Mouse (Mus musculus) MN1 (cell line): ENCODE measurements around the gene Gje1.
A peak's percentile ranks its signal among the peaks of the same experiment; 100 is the strongest.

ENCODE experiments used
- DNase-seq: peaks from one replicate; pipeline ENCODE4 v3.0.0-alpha.2; 2016; ENCODE audit warnings: low spot score

Gje1 gene

GRCm38 (mm10) chr10:14718114-14718513, at the start of gene Gje1:
Gje1 (minus strand) TSS chr10:14718214.
- no peak for DNase-seq

DNA sequence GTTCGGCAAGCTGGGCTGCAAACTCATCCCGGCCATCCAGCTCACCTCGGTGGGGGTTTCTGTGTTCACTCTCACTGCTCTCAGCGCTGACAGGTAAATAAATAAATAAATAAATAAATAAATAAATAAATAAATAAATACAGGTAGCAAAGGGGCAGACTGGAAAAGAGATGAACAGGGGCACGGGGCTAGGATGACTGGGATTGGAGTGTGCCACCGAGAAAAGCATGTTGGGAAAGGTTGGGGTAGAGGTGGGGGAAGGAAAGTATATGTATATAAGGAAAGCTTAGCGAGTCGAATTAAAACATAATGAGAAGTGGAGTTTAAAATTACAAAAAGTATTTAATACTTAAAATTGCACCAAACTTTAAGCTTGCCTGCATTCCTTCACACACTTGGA, 42.6 kb upstream of the Gje1 start:
- no peak for DNase-seq

DNA sequence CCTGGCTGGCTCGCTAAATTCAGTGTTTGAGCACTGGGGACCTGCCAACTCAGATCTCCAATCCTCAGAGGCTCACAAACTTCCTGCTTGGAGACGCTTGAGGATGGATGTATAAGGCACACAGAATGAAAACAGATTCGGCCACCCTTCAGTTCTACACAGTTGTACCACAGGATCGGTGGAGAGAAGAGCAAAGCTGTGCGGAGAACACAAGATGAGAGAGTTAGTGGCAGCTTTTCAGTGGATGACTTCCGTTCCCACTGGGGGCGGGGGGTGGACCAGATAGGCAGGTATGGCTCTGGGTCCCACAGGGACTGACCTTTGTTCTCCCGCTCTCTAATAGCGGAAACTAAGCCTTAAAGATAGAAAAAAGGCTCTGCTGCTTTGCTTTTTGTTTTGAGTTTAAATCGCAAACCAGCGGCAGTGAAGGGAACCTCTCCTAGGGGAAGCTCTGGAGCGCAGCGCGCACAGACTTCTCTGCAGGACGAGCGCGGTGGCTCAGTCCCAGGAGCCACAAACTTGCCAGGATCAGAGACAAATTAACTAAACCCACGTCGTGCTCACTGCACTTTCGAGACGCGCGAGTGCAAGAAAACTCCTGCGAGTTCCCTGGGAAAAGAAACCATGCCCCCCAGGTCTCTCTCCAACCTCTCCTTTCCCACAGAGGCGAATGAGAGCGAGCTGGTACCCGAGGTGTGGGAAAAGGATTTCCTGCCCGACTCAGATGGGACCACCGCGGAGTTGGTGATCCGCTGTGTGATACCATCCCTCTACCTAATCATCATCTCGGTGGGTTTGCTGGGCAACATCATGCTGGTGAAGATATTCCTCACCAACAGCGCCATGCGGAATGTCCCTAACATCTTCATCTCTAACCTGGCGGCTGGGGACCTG, 41.9 kb upstream of the Gje1 start:
- no peak for DNase-seq

DNA sequence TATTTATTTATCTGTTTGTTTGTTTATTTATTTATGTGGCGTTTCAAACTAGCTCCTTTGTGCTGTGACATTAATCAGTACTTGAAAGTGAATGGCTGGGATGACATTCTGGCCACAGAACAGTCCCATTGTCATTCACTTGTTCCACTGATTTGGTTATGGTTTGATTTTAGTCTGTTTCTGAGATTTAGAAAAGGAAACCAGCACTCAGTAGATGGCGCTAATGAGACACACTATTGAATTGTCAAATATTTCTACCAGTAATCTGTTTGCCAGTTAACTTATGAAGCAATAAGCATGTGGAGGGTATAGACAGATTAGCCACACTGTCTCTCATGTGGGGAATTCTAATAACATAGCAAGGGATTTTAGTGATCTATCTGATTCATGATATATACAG, 16.3 kb upstream of the Gje1 start:
- DNase-seq, result peak; percentile 52

- DNase-seq, result no peak
Observed at GRCm38 (mm10) chr10:14725671-14726070, 7.7 kb upstream of the Gje1 start.

DNA sequence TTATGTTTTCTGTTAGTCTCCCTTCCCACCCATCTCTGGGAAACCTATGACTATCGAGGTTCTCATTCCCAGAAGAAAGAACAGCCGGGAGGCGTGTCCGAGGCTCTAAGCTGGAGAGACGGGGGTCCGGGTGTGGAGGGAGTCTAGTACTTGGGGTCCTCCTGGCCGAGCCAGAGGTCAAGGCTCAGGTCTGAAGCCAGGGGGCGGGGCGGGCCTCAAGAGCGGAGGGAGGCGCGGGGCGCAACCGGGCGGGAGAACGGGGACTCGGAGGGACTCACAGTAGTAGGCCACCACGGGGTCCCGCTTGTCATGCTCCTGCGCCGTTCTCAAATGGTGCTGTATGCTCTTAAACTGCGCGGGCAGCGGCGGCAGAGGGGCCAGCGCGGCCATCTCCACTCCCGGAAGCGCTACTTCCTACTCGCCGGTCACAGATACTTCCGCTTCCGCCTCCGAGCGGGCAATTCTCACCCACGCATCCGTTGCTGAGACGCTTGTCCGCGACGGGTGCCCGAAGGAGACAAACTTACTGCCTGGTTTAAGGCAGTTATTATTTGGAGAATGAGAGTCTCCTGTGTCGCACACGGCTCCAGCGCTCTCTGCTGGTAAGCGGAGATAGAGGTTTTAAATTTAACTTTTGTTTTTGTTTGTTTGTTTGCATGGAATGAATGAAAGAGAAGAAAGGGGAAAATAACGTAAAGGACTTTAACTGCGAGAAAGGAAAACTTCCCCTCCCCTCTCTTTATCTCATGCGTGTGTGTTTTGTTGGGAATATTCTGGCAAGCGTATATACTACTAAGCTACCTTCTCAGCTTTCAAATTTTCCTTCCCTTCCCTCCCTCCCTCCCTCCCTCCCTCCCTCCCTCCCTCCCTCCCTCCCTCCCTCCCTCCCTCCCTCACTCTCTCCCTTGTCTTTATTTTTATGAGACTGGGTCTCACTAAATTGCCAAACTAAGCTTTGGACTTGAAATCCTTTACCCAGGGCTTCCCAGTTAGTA, 12.6 kb downstream of the Gje1 start, which contains the start of the genes Vta1 and Nmbr:
Gene Vta1 (minus strand): TSS at position 489 of the 995 bp plus-strand sequence.
Gene Nmbr (plus strand): TSS at position 520 of the 995 bp plus-strand sequence.
- peak; percentile 100 for DNase-seq

- DNase-seq, result no peak
Observed at GRCm38 (mm10) chr10:14703830-14704420, 14.1 kb downstream of the Gje1 start.

GRCm38 (mm10) chr10:14703239-14703638, 14.8 kb downstream of the Gje1 start:
- no peak for DNase-seq

DNA sequence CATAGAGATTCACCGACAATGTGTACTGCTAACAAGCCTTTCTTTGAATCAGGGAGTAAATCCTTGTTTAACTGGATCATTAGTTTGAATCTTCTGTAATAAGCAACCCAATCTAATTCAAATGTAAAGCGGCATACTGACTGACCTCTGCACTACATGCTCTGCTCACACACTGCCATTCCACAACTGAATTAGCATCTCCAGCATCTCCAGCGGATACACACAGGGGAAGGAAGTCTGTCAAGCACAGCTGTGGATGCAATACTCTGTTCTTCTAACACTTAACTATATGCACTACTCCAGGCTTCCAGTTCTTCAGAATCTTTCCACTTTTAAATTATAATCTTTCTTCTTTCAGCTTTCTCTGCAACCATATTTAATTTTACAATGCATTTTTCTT, 27.7 kb downstream of the Gje1 start:
- no peak for DNase-seq

- DNase-seq, result no peak
Observed at GRCm38 (mm10) chr10:14688785-14689442, 29.1 kb downstream of the Gje1 start.

DNA sequence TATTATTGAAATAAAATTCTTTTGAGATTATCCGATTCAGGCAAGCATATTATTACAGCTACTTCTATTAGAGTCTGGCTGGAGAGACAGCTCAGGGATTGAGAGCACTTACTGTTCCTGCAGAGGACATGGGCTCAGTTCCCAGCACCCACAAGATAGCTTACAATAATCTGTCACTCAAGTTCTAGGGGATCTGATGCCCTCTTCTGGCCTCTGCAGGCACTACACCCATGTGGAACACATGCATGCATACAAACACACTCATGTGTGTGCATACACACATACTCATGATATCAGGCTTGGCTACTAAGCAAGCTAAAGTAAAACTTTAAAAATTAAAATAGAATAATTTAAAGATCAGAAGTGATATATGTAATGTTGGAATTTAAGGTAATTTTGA, 32.4 kb downstream of the Gje1 start:
- DNase-seq, result no peak

GRCm38 (mm10) chr10:14666147-14666546, 51.9 kb downstream of the Gje1 start:
- DNase-seq, result no peak
